Mouse (Mus musculus): Measurements from ENCODE around the gene Dmrt1.

DNA sequence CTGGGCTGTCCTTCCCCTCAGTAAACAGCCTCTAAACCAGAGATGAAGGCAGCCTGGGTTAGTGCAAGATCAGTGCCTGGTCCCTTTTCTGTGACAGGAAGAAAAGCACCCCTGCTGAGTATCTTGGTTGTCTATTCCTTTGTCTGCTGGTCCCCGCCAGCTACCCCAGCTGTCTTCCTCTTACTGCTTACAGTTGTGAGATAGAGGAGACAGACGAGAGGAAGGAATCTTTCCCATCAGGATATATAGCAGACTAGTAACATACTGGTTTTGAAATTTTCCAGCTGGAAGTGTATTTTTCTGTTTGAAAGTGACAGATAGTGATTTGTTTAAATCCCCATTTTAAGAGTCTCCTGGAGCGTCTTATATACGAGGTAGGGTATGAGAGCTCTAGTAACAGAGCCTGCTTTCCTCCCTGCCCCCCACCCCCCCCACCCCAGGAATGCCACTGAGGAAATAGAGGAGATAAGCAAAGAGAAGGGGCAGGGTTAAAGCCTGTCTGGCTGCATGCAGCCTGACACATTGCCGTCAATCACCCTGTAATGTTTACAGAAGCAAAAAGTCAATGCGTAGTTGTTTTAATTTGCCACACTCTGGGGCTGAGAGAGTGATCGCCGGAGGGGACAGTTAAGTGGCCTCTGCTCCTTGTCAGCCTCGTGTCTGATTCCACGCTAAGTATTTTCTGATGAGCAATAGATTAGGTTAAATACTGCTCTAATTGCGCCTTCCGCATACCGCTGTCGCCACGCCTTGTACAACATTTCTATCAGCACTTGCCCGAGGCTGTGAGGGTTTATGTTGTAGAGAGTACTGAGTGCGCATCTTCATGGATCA is 69.8 kb downstream of the Dmrt1 start:
- TF ChIP-seq EP300 (IDR thresholded peaks at IDR 0.05; ENCODE audit: low read length) = no peak
- no peak for TF ChIP-seq KAT2A (IDR thresholded peaks at IDR 0.05; ENCODE audit: insufficient replicate concordance, low read length)
- no peak for TF ChIP-seq CHD2 (IDR thresholded peaks at IDR 0.05; ENCODE audit: low read length)
- no peak for TF ChIP-seq CHD1 (IDR thresholded peaks at IDR 0.05; ENCODE audit: low read depth, low read length)
- TF ChIP-seq TCF12 (IDR thresholded peaks at IDR 0.05; ENCODE audit: low read depth, low read length) = no peak
- TF ChIP-seq POLR2A (IDR thresholded peaks at IDR 0.05; ENCODE audit: low read depth, low read length) = no peak
- TF ChIP-seq MAX (IDR thresholded peaks at IDR 0.05; ENCODE audit: low read length) = no peak
- TF ChIP-seq ZC3H11A (IDR thresholded peaks at IDR 0.05; ENCODE audit: low read depth, low read length) = no peak
- no peak for TF ChIP-seq CTCF (conservative IDR thresholded peaks at IDR 0.05 in 1 of 2, IDR thresholded peaks at IDR 0.05 in 1 of 2; ENCODE audit: low read depth in 2 of 2, low read length in 2 of 2)
- no peak for TF ChIP-seq GABPA (IDR thresholded peaks at IDR 0.05; ENCODE audit: insufficient replicate concordance, low read depth, low read length)
- no peak for TF ChIP-seq MAFK (IDR thresholded peaks at IDR 0.05; ENCODE audit: insufficient replicate concordance, low read length)
- TF ChIP-seq BHLHE40 (IDR thresholded peaks at IDR 0.05; ENCODE audit: low read depth, low read length) = no peak
- TF ChIP-seq MXI1 (IDR thresholded peaks at IDR 0.05; ENCODE audit: low read depth, low read length) = no peak
- no peak for TF ChIP-seq ETS1 (conservative IDR thresholded peaks at IDR 0.05; ENCODE audit: low read depth, low read length)
